Mouse (Mus musculus) limb, embryonic 15.5 days (tissue): Measurements from ENCODE around the gene A530084C06Rik. TPM values are rescaled to one million over a fixed set of nuclear protein-coding genes. Genes with fewer than 3 reads are reported as not detected.

ENCODE experiments used
- ATAC-seq: fragments of 200-750 bp; cut with Nextera tagmentation; 2 replicates; pipeline ENCODE4 v1.8.0; 2017; ENCODE audit warnings: low read depth, moderate TSS enrichment; ENCODE audit not compliant: insufficient number of reproducible peaks, low FRiP score, low TSS enrichment
- H3K27ac ChIP-seq: fragments of 300-500 bp; sonication (generic); 2 replicates; pipeline ENCODE4 v1.5.1; 2015; ENCODE audit warnings: moderate library complexity, mild to moderate bottlenecking, inconsistent platforms
- H3K27me3 ChIP-seq: fragments of 300-500 bp; sonication (generic); 2 replicates; pipeline ENCODE4 v1.6.1; 2015; ENCODE audit warnings: inconsistent platforms
- H3K36me3 ChIP-seq: fragments of 300-500 bp; sonication (generic); 2 replicates; pipeline ENCODE4 v1.6.1; 2015; ENCODE audit warnings: inconsistent platforms
- H3K4me1 ChIP-seq: fragments of 300-500 bp; sonication (generic); 2 replicates; pipeline ENCODE4 v1.6.1; 2015; ENCODE audit warnings: inconsistent platforms
- H3K4me2 ChIP-seq: fragments of 300-500 bp; sonication (generic); 2 replicates; pipeline ENCODE4 v1.6.1; 2015; ENCODE audit warnings: mild to moderate bottlenecking, inconsistent platforms
- H3K4me3 ChIP-seq: fragments of 300-500 bp; sonication (generic); 2 replicates; pipeline ENCODE4 v1.5.1; 2015; ENCODE audit warnings: mild to moderate bottlenecking, inconsistent platforms
- H3K9ac ChIP-seq: fragments of 300-500 bp; sonication (generic); 2 replicates; pipeline ENCODE4 v1.6.1; 2015; ENCODE audit warnings: inconsistent platforms
- H3K9me3 ChIP-seq: fragments of 300-500 bp; sonication (generic); 2 replicates; pipeline ENCODE4 v1.6.1; 2016; ENCODE audit warnings: inconsistent platforms
- WGBS: fragments of 180-500 bp; shearing (Covaris S2); methylation state at CpG from one replicate; pipeline ENCODE4 v1.1.7; 2015; 5-methylcytosine and 5-hydroxymethylcytosine counted together
- polyA plus RNA-seq: library from polyadenylated mRNA; unstranded; fragments of >200 nt; fragmentation: Nextera tagmentation; extraction: Ambion mirVana; gene quantifications from 2 replicates; pipeline ENCODE4 v1.2.1, GENCODE M21; 2015

Gene A530084C06Rik
- polyA plus RNA-seq: not detected in 2 replicates

DNA sequence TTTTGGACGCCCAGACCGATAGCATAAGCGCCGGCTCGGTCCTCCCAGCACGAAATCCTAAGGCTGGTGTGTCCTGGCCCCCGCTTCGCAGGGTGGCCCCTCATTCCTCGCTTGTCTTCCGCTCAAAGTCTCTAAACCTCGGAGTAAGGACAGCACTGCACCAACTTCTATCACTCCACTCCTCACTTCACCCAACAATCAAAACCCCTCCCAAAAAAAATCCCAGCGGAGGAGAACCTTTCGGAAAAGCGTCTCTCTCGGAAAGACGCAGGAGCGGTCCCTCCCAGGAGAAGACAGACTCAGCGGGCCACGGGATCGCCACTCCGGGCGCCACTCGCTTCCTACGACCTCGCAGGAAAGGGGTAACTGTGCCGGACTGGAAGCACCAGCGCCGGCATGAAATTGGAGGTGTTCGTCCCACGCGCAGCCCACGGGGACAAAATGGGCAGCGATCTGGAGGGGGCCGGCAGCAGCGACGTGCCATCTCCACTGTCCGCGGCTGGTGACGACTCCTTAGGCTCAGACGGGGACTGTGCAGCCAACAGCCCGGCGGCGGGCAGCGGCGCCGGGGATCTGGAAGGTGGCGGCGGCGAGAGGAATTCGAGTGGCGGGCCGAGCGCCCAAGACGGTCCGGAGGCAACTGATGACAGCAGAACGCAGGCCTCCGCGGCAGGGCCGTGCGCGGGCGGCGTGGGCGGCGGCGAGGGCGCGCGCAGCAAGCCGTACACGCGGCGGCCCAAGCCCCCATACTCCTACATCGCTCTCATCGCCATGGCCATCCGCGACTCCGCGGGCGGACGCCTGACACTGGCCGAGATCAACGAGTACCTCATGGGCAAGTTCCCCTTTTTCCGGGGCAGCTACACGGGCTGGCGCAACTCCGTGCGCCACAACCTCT, at the start of gene A530084C06Rik:
TSS of gene A530084C06Rik (minus strand) at position 813 of the 898 bp plus-strand sequence.
- Histone ChIP-seq H3K36me3 (no peaks in the 10 kb centered on the region), H3K4me1 (peaks cover 30% of the 10 kb centered on the region), H3K27me3 (peaks cover 96% of the 10 kb centered on the region), H3K4me2 (peak within 1 kb of the TSS; percentile 99), H3K27ac (peak within 1 kb of the TSS; percentile 38; the same call in 1 of the 2 replicates), H3K4me3 (peak within 1 kb of the TSS; percentile 57), H3K9me3 (no peaks in the 10 kb centered on the region), H3K9ac (peak within 1 kb of the TSS; percentile 37)
- ATAC-seq: no peak
- WGBS: under 1% methylated on average over 87 of the region's 88 CpGs

- no peak overlapping the region for H3K27ac ChIP-seq
- 30% methylated on average over 6 of the region's 6 CpGs for WGBS
- H3K4me2 ChIP-seq: no peak overlapping the region
- H3K36me3 ChIP-seq: no peaks in the 10 kb centered on the region
- peak; percentile 61; the same call in 1 of the 2 replicates for ATAC-seq
- H3K4me3 ChIP-seq: no peak overlapping the region
- 0 out of 2 replicates have a peak, but pooled peaks cover 5% of the 10 kb centered on the region for H3K27me3 ChIP-seq
- H3K4me1 ChIP-seq: 0 out of 2 replicates have a peak, but pooled peaks cover 4% of the 10 kb centered on the region
- H3K9ac ChIP-seq: no peak overlapping the region
- no peaks in the 10 kb centered on the region for H3K9me3 ChIP-seq
Measured at GRCm38 (mm10) chr13:31603964-31604363, 44.8 kb upstream of the A530084C06Rik start.

DNA sequence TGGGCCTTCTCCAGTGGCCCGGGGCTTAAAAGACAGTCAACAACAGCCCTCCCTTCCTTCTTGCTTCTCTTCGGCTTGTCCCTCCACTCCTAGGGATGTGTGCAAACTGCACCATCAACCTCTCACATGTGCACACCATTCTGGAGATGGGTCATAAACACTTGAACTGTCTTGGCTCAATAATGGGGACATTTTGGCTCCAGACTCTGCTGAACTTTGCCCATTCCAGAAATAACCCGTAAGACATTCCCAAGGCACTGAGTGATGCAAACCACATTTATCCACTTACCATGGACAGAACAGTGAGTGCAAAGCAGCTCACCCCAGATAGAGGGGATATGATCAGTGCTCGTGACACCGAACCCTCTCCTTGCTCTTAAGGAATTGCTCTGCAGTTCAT, 40.4 kb upstream of the A530084C06Rik start:
- WGBS: 61% methylated on average over 5 of the region's 5 CpGs
- Histone ChIP-seq H3K9me3 (no peaks in the 10 kb centered on the region), H3K9ac (no peak overlapping the region), H3K4me2 (no peak overlapping the region), H3K36me3 (no peaks in the 10 kb centered on the region), H3K4me1 (0 out of 2 replicates have a peak, but pooled peaks cover 4% of the 10 kb centered on the region), H3K27ac (no peak overlapping the region), H3K27me3 (no peaks in the 10 kb centered on the region), H3K4me3 (no peak overlapping the region)
- no peak for ATAC-seq

GRCm38 (mm10) chr13:31587341-31587740, 28.2 kb upstream of the A530084C06Rik start:
- H3K9me3 ChIP-seq: no peaks in the 10 kb centered on the region
- no peaks in the 10 kb centered on the region for H3K4me1 ChIP-seq
- no peak overlapping the region for H3K9ac ChIP-seq
- H3K27me3 ChIP-seq: no peaks in the 10 kb centered on the region
- H3K4me2 ChIP-seq: no peak overlapping the region
- no peak overlapping the region for H3K27ac ChIP-seq
- WGBS: 78% methylated on average over 5 of the region's 5 CpGs
- ATAC-seq: no peak
- no peak overlapping the region for H3K4me3 ChIP-seq
- no peaks in the 10 kb centered on the region for H3K36me3 ChIP-seq

- H3K9me3 ChIP-seq: no peaks in the 10 kb centered on the region
- no peak overlapping the region for H3K4me3 ChIP-seq
- WGBS: 58% methylated on average over 9 of the region's 9 CpGs
- H3K4me1 ChIP-seq: peaks cover 12% of the 10 kb centered on the region
- no peaks in the 10 kb centered on the region for H3K36me3 ChIP-seq
- H3K27ac ChIP-seq: no peak overlapping the region
- no peak for ATAC-seq
- no peak overlapping the region for H3K9ac ChIP-seq
- H3K4me2 ChIP-seq: no peak overlapping the region
- H3K27me3 ChIP-seq: peaks cover 13% of the 10 kb centered on the region; the same call in 1 of the 2 replicates
Measured at GRCm38 (mm10) chr13:31579866-31580265, 20.7 kb upstream of the A530084C06Rik start.

GRCm38 (mm10) chr13:31578389-31578788, 19.3 kb upstream of the A530084C06Rik start:
- no peak for ATAC-seq
- no peaks in the 10 kb centered on the region for H3K36me3 ChIP-seq
- peaks cover 25% of the 10 kb centered on the region; the same call in 1 of the 2 replicates for H3K27me3 ChIP-seq
- H3K27ac ChIP-seq: no peak overlapping the region
- H3K9ac ChIP-seq: no peak overlapping the region
- H3K4me1 ChIP-seq: peaks cover 12% of the 10 kb centered on the region
- no peak overlapping the region for H3K4me2 ChIP-seq
- WGBS: 28% methylated on average over 10 of the region's 10 CpGs
- H3K4me3 ChIP-seq: no peak overlapping the region
- H3K9me3 ChIP-seq: no peaks in the 10 kb centered on the region

GRCm38 (mm10) chr13:31577576-31577975, 18.4 kb upstream of the A530084C06Rik start:
- Histone ChIP-seq H3K4me3 (no peak overlapping the region), H3K4me1 (peaks cover 12% of the 10 kb centered on the region), H3K4me2 (no peak overlapping the region), H3K9me3 (no peaks in the 10 kb centered on the region), H3K9ac (no peak overlapping the region), H3K36me3 (no peaks in the 10 kb centered on the region), H3K27ac (no peak overlapping the region), H3K27me3 (peaks cover 25% of the 10 kb centered on the region; the same call in 1 of the 2 replicates)
- WGBS: 24% methylated on average over 6 of the region's 6 CpGs
- ATAC-seq: no peak

DNA sequence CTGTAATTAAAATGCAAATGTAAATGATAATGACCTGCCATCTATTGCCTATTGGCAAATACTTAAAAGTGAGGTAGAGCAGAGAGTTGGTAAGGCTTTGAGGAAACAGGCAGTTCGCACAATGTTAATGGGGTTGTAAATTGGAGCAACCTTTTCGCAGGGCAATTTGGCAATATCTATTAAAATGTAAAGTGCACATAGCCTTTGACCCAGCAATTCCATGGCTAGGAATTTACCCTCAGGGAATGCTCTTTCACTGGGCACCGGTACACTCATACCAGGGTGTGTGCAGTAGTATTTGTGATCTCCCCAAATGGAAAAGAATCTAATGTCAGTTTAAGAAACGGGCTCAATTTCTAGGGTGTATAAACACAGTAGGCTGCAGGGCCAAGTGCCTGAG, 17.6 kb upstream of the A530084C06Rik start:
- WGBS: 38% methylated on average over 4 of the region's 4 CpGs
- no peak overlapping the region for H3K27ac ChIP-seq
- no peak overlapping the region for H3K4me3 ChIP-seq
- peaks cover 12% of the 10 kb centered on the region for H3K4me1 ChIP-seq
- peaks cover 25% of the 10 kb centered on the region; the same call in 1 of the 2 replicates for H3K27me3 ChIP-seq
- no peaks in the 10 kb centered on the region for H3K9me3 ChIP-seq
- no peak overlapping the region for H3K9ac ChIP-seq
- no peak overlapping the region for H3K4me2 ChIP-seq
- no peaks in the 10 kb centered on the region for H3K36me3 ChIP-seq
- no peak for ATAC-seq

GRCm38 (mm10) chr13:31574627-31575026, 15.5 kb upstream of the A530084C06Rik start:
- Histone ChIP-seq H3K9me3 (no peaks in the 10 kb centered on the region), H3K36me3 (no peaks in the 10 kb centered on the region), H3K9ac (no peak overlapping the region), H3K4me2 (no peak overlapping the region), H3K4me1 (peaks cover 12% of the 10 kb centered on the region), H3K27ac (no peak overlapping the region), H3K4me3 (no peak overlapping the region), H3K27me3 (peaks cover 25% of the 10 kb centered on the region; the same call in 1 of the 2 replicates)
- no peak for ATAC-seq
- WGBS: 76% methylated on average over 3 of the region's 3 CpGs

GRCm38 (mm10) chr13:31572806-31573508, 13.8 kb upstream of the A530084C06Rik start:
- Histone ChIP-seq H3K27me3 (peaks cover 32% of the 10 kb centered on the region; the same call in 1 of the 2 replicates), H3K4me1 (peaks cover 4% of the 10 kb centered on the region; the same call in 1 of the 2 replicates), H3K9me3 (no peaks in the 10 kb centered on the region), H3K27ac (no peak overlapping the region), H3K36me3 (no peaks in the 10 kb centered on the region), H3K4me2 (no peak overlapping the region), H3K9ac (no peak overlapping the region), H3K4me3 (no peak overlapping the region)
- ATAC-seq: no peak
- WGBS: 74% methylated on average over 10 of the region's 10 CpGs

DNA sequence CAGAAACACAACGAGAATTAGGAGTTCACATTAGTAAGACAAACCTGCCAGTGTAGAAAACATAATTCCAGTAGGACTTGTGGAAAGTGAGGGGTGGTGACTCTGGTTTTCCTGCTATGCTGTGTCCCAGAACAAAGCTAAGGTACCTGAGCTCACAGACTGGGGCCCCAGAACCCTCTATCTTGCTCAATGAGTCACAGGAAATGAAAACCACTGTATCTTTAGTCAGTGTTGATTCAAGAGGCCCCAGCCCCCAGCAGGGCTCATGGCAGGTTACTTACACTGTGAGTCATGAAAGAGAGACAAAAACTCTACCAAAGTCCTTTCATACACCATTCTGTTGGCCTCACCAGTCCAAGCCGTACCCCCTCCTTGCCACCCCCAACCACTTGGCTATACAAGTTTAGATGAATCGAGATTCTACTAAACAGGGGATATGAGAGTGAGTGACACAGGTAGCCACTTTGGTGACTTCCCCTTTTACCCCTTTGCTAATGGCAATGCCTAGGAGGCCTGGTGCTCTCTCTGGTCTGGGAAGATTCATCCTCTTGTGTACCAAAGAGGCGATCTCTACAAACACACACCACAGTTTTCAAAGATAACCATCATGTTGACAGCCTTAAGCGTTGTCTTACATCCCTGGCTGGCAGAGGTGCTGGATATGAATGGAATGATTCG, 8.6 kb upstream of the A530084C06Rik start:
- ATAC-seq: no peak
- Histone ChIP-seq H3K9ac (no peak overlapping the region), H3K4me2 (no peak overlapping the region), H3K27ac (no peak overlapping the region), H3K4me1 (0 out of 2 replicates have a peak, but pooled peaks cover 2% of the 10 kb centered on the region), H3K27me3 (peaks cover 52% of the 10 kb centered on the region), H3K4me3 (no peak overlapping the region), H3K9me3 (no peaks in the 10 kb centered on the region), H3K36me3 (no peaks in the 10 kb centered on the region)
- WGBS: 82% methylated on average over 6 of the region's 6 CpGs
